Mouse (Mus musculus): ENCODE data around the gene Ndc80. TPM values are rescaled to one million over a fixed set of nuclear protein-coding genes. Genes with fewer than 3 reads are reported as not detected.
"Not testable (repeated sequence)": the region's sequence is repeated elsewhere in the genome, so short reads cannot be mapped to it uniquely, and the experiment has no call there.

The Ndc80 gene
- polyA plus RNA-seq (2012; rRNA removed): 0.17 and 0.38 TPM in 2 replicates

DNA sequence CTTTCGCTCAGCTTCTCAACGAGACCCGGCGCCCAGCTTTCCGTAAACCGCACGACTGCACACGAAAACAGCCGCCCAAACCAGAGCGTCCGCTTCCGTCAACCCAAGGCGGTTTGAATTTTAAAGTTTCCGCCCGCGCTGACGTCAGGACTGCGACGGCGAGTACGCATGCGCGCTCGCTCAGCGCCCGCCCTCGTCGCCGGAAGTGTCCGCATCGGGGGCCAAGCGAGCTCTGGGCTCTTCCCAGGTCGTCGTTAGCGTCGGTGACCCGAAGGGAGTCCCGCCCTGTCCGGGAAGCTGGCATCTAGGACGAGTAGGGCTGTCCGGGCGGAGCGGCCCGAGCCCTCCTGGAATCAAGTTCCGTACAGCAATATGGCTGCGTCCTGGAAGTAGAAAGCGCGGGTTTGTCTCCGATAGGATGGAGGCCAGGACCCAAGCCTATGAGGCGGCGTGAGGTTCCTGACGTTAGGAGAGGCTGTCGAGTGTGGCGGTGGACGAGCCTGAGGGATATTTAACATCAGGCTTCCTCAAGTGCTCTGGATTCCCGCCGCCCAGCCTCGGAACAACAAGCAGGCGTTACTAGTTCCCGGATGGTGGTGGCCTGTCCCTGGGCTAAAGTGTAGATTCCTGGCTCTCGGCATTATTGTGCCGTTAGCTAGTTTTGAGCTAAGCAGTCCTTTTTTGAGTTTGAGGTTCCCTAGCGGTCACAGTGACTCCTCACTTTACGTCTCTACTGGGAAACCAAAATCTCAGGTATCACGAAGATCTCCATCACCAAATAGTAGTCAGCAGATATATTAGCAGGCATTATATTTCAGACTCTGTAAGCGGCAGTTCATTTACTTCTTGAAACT is at the start of gene Ndc80:
Gene Ndc80, minus strand, starts transcription at position 147 of the 854 bp plus-strand sequence.
- peak within 1 kb of the TSS; percentile 30 for H3K27ac ChIP-seq (ENCODE audit: insufficient read depth, low read length)
- TF ChIP-seq CTCF (IDR thresholded peaks at IDR 0.05; ENCODE audit: extremely low read depth, insufficient read depth, low read length): no peak
- peak; percentile 84 for TF ChIP-seq POLR2A (IDR thresholded peaks at IDR 0.05; ENCODE audit: extremely low read depth, insufficient read depth, low read length)
- H3K4me3 ChIP-seq (ENCODE audit: insufficient read depth, low read length): peak within 1 kb of the TSS; percentile 52
- H3K4me1 ChIP-seq (ENCODE audit: control insufficient read depth, insufficient read depth, low read length): no peaks in the 10 kb centered on the region

DNA sequence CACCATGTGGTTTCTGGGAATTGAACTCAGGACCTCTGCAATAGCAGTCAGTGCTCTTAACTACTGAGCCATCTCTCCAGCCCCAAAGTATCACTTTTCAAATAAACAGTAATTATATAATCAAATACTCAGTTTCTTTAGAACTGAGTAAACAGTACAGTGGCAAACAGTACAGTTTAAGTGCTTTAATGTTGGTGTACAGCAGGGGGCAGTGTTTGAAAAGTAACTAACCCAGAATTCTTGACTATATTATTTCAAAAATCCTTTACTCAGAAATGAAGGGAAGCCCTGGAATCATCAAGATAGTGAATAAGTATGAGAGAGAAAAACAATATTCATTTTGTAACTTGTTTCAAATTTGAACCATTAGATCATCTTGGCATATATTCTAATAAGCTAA is 35.0 kb upstream of the Ndc80 start:
- H3K4me3 ChIP-seq (ENCODE audit: insufficient read depth, low read length): no peak overlapping the region
- H3K4me1 ChIP-seq (ENCODE audit: control insufficient read depth, insufficient read depth, low read length): no peaks in the 10 kb centered on the region
- no peak for TF ChIP-seq POLR2A (IDR thresholded peaks at IDR 0.05; ENCODE audit: extremely low read depth, insufficient read depth, low read length)
- no peak for TF ChIP-seq CTCF (IDR thresholded peaks at IDR 0.05; ENCODE audit: extremely low read depth, insufficient read depth, low read length)
- H3K27ac ChIP-seq (ENCODE audit: insufficient read depth, low read length): no peak overlapping the region

DNA sequence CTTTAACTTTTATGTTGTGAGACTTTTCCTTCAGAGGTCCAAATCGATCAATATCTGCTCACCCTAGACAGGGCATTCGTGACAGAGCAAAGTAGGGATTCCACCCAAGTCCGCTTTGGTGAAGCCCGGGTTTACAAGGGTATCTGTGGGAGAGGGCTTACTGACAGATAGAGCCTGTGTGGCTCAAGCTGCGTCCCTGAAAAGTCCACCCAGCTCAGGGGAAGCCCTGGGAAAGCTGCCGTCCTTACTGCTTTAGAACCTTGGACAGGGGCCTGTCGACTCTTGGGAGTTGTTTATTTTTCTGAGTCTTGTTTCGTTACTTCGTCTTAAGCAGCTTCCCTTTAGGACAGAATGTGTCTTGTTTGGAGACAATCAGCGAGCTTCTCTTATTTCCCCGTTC is 26.2 kb upstream of the Ndc80 start:
- TF ChIP-seq CTCF (IDR thresholded peaks at IDR 0.05; ENCODE audit: extremely low read depth, insufficient read depth, low read length) (no peak), POLR2A (IDR thresholded peaks at IDR 0.05; ENCODE audit: extremely low read depth, insufficient read depth, low read length) (no peak)
- Histone ChIP-seq H3K27ac (ENCODE audit: insufficient read depth, low read length) (no peak overlapping the region), H3K4me1 (ENCODE audit: control insufficient read depth, insufficient read depth, low read length) (no peaks in the 10 kb centered on the region), H3K4me3 (ENCODE audit: insufficient read depth, low read length) (no peak overlapping the region; the same call in 1 of the 2 replicates)

DNA sequence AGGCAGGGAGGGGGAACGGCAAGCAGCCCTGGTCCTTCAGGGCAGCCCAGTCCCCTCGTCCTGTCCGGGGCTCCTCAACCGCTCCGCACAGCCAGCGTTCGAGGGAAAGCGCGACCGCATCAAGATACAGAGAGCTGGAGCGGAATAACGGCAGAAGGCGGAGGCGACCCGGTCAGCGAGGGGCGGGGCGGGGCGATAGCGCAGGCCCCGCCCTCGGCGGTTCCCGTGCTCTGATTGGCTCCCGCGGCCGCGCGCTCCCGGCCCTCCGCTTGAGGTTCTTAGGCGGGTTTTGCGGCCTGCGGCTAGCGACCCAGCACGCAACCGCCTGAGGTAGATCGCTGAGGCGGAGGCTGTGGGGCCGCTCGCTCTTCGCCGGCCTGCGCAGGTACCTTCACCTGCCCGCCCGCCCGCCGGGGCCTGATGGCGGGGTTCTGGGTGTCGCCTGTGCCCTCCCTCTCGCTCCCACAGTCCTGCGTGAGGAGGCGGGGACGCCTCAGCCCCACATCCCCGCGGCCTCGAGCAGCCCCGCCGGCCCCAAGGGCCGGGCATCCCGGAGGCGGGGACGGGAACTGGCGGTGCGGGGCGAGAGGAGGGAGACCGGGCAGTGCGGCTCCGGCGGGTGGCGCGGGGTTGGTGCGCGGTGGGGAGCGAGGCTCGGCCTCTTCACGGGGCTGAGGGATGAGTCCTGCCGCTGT is 25.2 kb upstream of the Ndc80 start, which contains the start of gene Spdya:
Gene Spdya, plus strand, starts transcription at position 305 of the 695 bp plus-strand sequence.
- Histone ChIP-seq H3K4me1 (ENCODE audit: control insufficient read depth, insufficient read depth, low read length) (no peaks in the 10 kb centered on the region), H3K4me3 (ENCODE audit: insufficient read depth, low read length) (peak within 1 kb of the TSS; percentile 71), H3K27ac (ENCODE audit: insufficient read depth, low read length) (no peak within 1 kb of the TSS)
- TF ChIP-seq POLR2A (IDR thresholded peaks at IDR 0.05; ENCODE audit: extremely low read depth, insufficient read depth, low read length) (peak; percentile 35; the same call in 1 of the 2 replicates), CTCF (IDR thresholded peaks at IDR 0.05; ENCODE audit: extremely low read depth, insufficient read depth, low read length) (no peak)

DNA sequence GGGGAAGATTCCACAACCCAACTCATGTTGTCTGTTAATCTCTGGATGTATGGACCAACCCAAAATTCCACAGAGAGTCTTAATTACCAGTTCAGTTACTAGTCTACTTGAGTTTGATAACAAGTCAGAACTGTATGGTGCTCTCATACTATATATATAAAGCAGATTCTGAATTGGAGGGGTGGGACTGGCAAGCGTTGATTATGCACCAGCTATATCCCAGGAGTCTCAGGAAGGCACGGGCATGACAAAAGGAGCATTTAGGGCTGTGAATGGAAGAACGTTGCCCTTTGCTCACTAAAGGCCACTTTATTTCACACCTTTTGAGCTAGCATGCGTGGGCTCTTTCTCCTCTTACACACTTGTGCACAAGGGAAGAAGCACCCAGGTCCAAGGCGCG is 24.7 kb upstream of the Ndc80 start:
- H3K4me3 ChIP-seq (ENCODE audit: insufficient read depth, low read length): peak overlapping the region; percentile 71
- H3K4me1 ChIP-seq (ENCODE audit: control insufficient read depth, insufficient read depth, low read length): no peaks in the 10 kb centered on the region
- H3K27ac ChIP-seq (ENCODE audit: insufficient read depth, low read length): no peak overlapping the region
- TF ChIP-seq CTCF (IDR thresholded peaks at IDR 0.05; ENCODE audit: extremely low read depth, insufficient read depth, low read length) (no peak), POLR2A (IDR thresholded peaks at IDR 0.05; ENCODE audit: extremely low read depth, insufficient read depth, low read length) (no peak)

DNA sequence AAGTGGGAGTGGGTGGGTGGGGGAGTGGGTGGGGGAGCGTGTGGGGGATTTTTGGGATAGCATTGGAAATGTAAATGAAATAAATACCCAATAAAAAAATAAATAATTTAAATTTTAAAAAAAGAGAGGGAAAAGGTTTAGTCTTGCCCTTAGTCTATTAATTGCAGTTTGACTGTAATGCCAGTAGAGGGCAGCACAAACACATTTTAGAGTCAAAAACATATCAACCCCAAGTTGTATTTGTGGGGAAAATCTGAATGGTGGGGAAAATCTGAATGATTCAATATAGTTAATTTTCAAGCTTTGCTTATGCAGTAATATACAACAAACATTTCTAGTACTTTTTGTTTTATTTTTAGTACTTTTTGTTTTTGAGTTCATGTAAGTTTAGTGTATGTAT is 21.9 kb upstream of the Ndc80 start:
- Histone ChIP-seq H3K27ac (ENCODE audit: insufficient read depth, low read length) (no peak overlapping the region), H3K4me1 (ENCODE audit: control insufficient read depth, insufficient read depth, low read length) (no peaks in the 10 kb centered on the region), H3K4me3 (ENCODE audit: insufficient read depth, low read length) (no peak overlapping the region)
- no peak for TF ChIP-seq POLR2A (IDR thresholded peaks at IDR 0.05; ENCODE audit: extremely low read depth, insufficient read depth, low read length)
- TF ChIP-seq CTCF (IDR thresholded peaks at IDR 0.05; ENCODE audit: extremely low read depth, insufficient read depth, low read length): no peak

DNA sequence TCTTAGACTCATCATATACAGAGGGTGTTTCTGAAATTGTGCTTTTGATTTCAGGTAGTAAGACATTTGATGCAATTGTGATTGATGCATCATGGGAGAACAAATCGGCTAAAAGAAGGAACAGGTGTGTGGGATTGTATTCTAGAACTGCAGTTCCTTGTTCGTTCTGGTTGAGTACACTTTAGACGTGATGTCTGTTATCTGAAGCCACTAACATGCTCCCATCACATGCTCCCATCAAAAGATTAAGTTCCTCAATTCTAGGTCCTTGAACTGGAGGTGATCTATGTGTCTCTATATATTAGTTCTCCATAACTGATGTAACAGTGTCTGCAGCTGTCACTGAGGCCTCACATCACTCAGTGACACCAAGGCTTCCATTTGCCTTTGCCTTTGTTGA is 10.5 kb upstream of the Ndc80 start:
- Histone ChIP-seq H3K27ac (ENCODE audit: insufficient read depth, low read length) (no peak overlapping the region), H3K4me3 (ENCODE audit: insufficient read depth, low read length) (no peak overlapping the region), H3K4me1 (ENCODE audit: control insufficient read depth, insufficient read depth, low read length) (no peaks in the 10 kb centered on the region)
- no peak for TF ChIP-seq CTCF (IDR thresholded peaks at IDR 0.05; ENCODE audit: extremely low read depth, insufficient read depth, low read length)
- TF ChIP-seq POLR2A (IDR thresholded peaks at IDR 0.05; ENCODE audit: extremely low read depth, insufficient read depth, low read length): no peak

DNA sequence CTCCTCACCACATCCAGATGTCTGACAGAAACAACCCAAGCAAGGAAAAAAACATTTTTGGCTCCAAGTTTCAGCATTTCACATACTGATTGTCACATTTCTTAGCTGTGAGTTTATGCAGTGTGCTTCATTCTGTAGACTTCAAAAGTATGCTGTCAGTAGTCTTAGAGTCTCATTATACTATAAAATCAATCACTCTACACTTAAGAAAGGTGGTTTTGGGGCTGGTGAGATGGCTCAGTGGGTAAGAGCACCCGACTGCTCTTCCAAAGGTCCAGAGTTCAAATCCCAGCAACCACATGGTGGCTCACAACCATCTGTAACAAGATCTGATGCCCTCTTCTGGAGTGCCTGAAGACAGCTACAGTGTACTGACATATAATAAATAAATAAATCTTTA is 8.9 kb upstream of the Ndc80 start:
- H3K4me1 ChIP-seq (ENCODE audit: control insufficient read depth, insufficient read depth, low read length); H3K4me3 ChIP-seq (ENCODE audit: insufficient read depth, low read length); H3K27ac ChIP-seq (ENCODE audit: insufficient read depth, low read length): not testable (repeated sequence)

DNA sequence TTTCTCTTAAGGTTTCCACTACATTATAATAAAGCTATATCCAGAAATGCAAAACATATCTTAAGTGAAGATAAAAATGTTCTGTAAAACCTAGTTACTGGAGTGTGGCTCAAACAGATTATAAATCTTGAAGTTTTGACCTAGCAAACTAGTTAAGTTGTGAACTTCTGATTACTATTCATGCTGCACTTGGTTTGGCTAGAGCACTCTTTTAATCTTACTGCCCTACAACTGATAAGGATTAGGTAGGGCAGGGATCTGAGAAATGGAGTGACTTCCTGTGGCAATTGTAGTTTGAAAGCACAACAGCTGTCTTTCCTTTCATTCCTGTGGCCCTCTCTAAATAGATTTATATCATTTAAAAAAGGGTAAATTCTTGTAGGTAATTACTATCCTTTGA is 1.4 kb upstream of the Ndc80 start:
- TF ChIP-seq POLR2A (IDR thresholded peaks at IDR 0.05; ENCODE audit: extremely low read depth, insufficient read depth, low read length): no peak
- TF ChIP-seq CTCF (IDR thresholded peaks at IDR 0.05; ENCODE audit: extremely low read depth, insufficient read depth, low read length): no peak
- H3K4me1 ChIP-seq (ENCODE audit: control insufficient read depth, insufficient read depth, low read length): no peaks in the 10 kb centered on the region

DNA sequence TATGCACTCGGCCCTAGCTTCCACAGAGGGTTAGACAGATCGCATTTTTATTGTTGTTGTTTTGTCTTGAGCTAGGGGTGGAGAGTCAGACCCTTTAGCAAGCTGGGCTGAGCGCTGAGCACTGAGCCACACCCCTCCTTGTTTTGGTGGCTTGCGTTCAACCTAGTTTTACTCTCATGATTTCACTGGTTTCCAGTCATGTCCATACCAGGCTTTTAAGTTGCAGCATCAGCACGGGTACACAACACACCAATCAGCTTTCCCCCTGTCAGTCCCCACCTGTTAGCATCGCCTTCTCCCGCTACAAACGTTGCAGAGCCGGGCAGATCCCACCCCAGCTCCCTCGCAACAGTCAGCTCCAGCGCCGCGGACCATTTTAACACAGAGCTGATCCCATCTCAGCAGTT is 352 bp downstream of the Ndc80 start:
- Histone ChIP-seq H3K4me1 (ENCODE audit: control insufficient read depth, insufficient read depth, low read length) (no peaks in the 10 kb centered on the region), H3K27ac (ENCODE audit: insufficient read depth, low read length) (no peak overlapping the region), H3K4me3 (ENCODE audit: insufficient read depth, low read length) (peak overlapping the region; percentile 52)
- TF ChIP-seq POLR2A (IDR thresholded peaks at IDR 0.05; ENCODE audit: extremely low read depth, insufficient read depth, low read length) (no peak), CTCF (IDR thresholded peaks at IDR 0.05; ENCODE audit: extremely low read depth, insufficient read depth, low read length) (no peak)

More for the DNA sequence above, 1.4 kb upstream of the Ndc80 start:
- Histone ChIP-seq H3K27ac (ENCODE audit: insufficient read depth, low read length) (no peak overlapping the region), H3K4me3 (ENCODE audit: insufficient read depth, low read length) (no peak overlapping the region)
